Mouse (Mus musculus): ENCODE data around the gene Cage1.

DNA sequence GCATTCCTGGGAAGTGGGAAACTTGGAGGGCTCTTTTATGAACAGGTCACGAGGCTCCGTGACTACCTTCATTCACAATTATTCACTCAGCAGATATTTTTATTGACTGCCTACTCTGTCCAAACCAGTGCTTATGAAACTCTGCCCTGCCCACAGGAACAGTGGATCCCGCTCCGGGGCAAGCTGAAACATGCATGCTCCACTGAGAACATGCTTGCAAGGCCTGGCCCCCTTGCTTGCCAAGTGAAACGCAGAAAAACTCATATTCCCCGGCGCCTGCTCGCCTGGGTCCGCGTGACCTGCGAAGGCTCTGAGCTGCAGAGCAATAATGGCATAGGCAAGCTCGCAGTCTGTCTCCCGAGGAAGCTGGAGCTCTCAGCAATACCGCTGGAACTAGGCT, 43.9 kb upstream of the Cage1 start:
- TF ChIP-seq GATA1 (IDR thresholded peaks at IDR 0.05; ENCODE audit: borderline replicate concordance, low read length) (no peak), FLI1 (IDR thresholded peaks at IDR 0.05; ENCODE audit: low read length) (no peak)
